Mouse (Mus musculus): ENCODE measurements at regions not wholly inside any gene's neighbourhood (a gene's known extent, or its start where the extent isn't known, plus 50 kb on each side); places are given as distances from the start of the nearest gene placed in this dataset.
"Not testable (repeated sequence)": the region's sequence is repeated elsewhere in the genome, so short reads cannot be mapped to it uniquely, and the experiment has no call there.

- not testable (repeated sequence) for DNase-seq (ENCODE audit: low read depth, low spot score); H3K9ac ChIP-seq (ENCODE audit: control insufficient read depth, low read depth, low read length, poor library complexity, severe bottlenecking); H3K36me3 ChIP-seq (ENCODE audit: control insufficient read depth in 1 of 2, insufficient read depth in 2 of 2, low read length in 2 of 2); H3K4me1 ChIP-seq (ENCODE audit: control insufficient read depth in 1 of 2, insufficient read depth in 2 of 2, low read length in 2 of 2); H3K79me2 ChIP-seq (ENCODE audit: control insufficient read depth, insufficient read depth, low read length, poor library complexity); H3K4me3 ChIP-seq (ENCODE audit: control insufficient read depth in 1 of 2, insufficient read depth in 1 of 2, low read depth in 2 of 2, low read length in 2 of 2); H3K27ac ChIP-seq (ENCODE audit: control insufficient read depth, low read depth, low read length); H3K27me3 ChIP-seq (ENCODE audit: control insufficient read depth in 1 of 2, insufficient read depth in 2 of 2, low read length in 2 of 2); H3K9me3 ChIP-seq (replicated peaks; ENCODE audit: insufficient read depth, low read length)
- TF ChIP-seq CTCF (IDR thresholded peaks at IDR 0.05 in 2 of 3, conservative IDR thresholded peaks at IDR 0.05 in 1 of 3; ENCODE audit: control insufficient read depth in 1 of 3, insufficient read depth in 1 of 3, low read depth in 2 of 3, low read length in 3 of 3, poor library complexity in 1 of 3, severe bottlenecking in 1 of 3) (peak in 1 of 3 experiments; percentile 14; a peak in 1 of 6 replicates), SMC3 (IDR thresholded peaks at IDR 0.05; ENCODE audit: low read depth, low read length) (peak; percentile 33), RAD21 (IDR thresholded peaks at IDR 0.05; ENCODE audit: low read depth, low read length) (peak; percentile 15)
These were observed 86.5 kb upstream of the Sipa1l1 start for GRCm38 (mm10) chr12:82082596-82082995.

- no peak overlapping the region for H3K27ac ChIP-seq (ENCODE audit: control insufficient read depth, low read depth, low read length)
- DNase-seq (ENCODE audit: low read depth, low spot score) = no peak
- H3K9ac ChIP-seq (ENCODE audit: control insufficient read depth, low read depth, low read length, poor library complexity, severe bottlenecking) = no peak overlapping the region
- TF ChIP-seq USF2 (IDR thresholded peaks at IDR 0.05; ENCODE audit: borderline replicate concordance in 1 of 2, insufficient read depth in 1 of 2, low read depth in 1 of 2, low read length in 2 of 2) = no peak
- H3K4me1 ChIP-seq (ENCODE audit: control insufficient read depth in 1 of 2, insufficient read depth in 2 of 2, low read length in 2 of 2) = no peaks in the 10 kb centered on the region
- no peak overlapping the region for H3K4me3 ChIP-seq (ENCODE audit: control insufficient read depth in 1 of 2, insufficient read depth in 1 of 2, low read depth in 2 of 2, low read length in 2 of 2)
- H3K36me3 ChIP-seq (ENCODE audit: control insufficient read depth in 1 of 2, insufficient read depth in 2 of 2, low read length in 2 of 2) = no peaks in the 10 kb centered on the region
- H3K79me2 ChIP-seq (ENCODE audit: control insufficient read depth, insufficient read depth, low read length, poor library complexity) = no peaks in the 10 kb centered on the region
- H3K9me3 ChIP-seq (replicated peaks; ENCODE audit: insufficient read depth, low read length) = no peaks in the 10 kb centered on the region
- H3K27me3 ChIP-seq (ENCODE audit: control insufficient read depth in 1 of 2, insufficient read depth in 2 of 2, low read length in 2 of 2) = no peaks in the 10 kb centered on the region
These were observed 83.2 kb upstream of the Sipa1l1 start for GRCm38 (mm10) chr12:82085771-82086400.

GRCm38 (mm10) chr12:82086441-82086840, 82.7 kb upstream of the Sipa1l1 start:
- Histone ChIP-seq H3K27ac (ENCODE audit: control insufficient read depth, low read depth, low read length) (no peak overlapping the region), H3K27me3 (ENCODE audit: control insufficient read depth in 1 of 2, insufficient read depth in 2 of 2, low read length in 2 of 2) (no peaks in the 10 kb centered on the region), H3K9ac (ENCODE audit: control insufficient read depth, low read depth, low read length, poor library complexity, severe bottlenecking) (no peak overlapping the region), H3K4me3 (ENCODE audit: control insufficient read depth in 1 of 2, insufficient read depth in 1 of 2, low read depth in 2 of 2, low read length in 2 of 2) (no peak overlapping the region), H3K36me3 (ENCODE audit: control insufficient read depth in 1 of 2, insufficient read depth in 2 of 2, low read length in 2 of 2) (no peaks in the 10 kb centered on the region), H3K4me1 (ENCODE audit: control insufficient read depth in 1 of 2, insufficient read depth in 2 of 2, low read length in 2 of 2) (no peaks in the 10 kb centered on the region), H3K79me2 (ENCODE audit: control insufficient read depth, insufficient read depth, low read length, poor library complexity) (no peaks in the 10 kb centered on the region), H3K9me3 (replicated peaks; ENCODE audit: insufficient read depth, low read length) (no peaks in the 10 kb centered on the region)
- no peak for DNase-seq (ENCODE audit: low read depth, low spot score)
- TF ChIP-seq SIN3A (IDR thresholded peaks at IDR 0.05; ENCODE audit: low read length) = no peak
- TF ChIP-seq ELF1 (IDR thresholded peaks at IDR 0.05; ENCODE audit: low read depth, low read length) = no peak
- TF ChIP-seq POLR2A (IDR thresholded peaks at IDR 0.05; ENCODE audit: control insufficient read depth in 1 of 2, insufficient read depth in 1 of 2, low read depth in 1 of 2, low read length in 2 of 2, poor library complexity in 1 of 2) = no peak
- no peak for TF ChIP-seq TAL1 (IDR thresholded peaks at IDR 0.05; ENCODE audit: low read length)
- TF ChIP-seq RCOR1 (IDR thresholded peaks at IDR 0.05; ENCODE audit: low read depth, low read length) = no peak
- TF ChIP-seq MYC (IDR thresholded peaks at IDR 0.05; ENCODE audit: low read depth, low read length) = no peak

Data from MEL (cell line).